In the genomic region with DNA sequence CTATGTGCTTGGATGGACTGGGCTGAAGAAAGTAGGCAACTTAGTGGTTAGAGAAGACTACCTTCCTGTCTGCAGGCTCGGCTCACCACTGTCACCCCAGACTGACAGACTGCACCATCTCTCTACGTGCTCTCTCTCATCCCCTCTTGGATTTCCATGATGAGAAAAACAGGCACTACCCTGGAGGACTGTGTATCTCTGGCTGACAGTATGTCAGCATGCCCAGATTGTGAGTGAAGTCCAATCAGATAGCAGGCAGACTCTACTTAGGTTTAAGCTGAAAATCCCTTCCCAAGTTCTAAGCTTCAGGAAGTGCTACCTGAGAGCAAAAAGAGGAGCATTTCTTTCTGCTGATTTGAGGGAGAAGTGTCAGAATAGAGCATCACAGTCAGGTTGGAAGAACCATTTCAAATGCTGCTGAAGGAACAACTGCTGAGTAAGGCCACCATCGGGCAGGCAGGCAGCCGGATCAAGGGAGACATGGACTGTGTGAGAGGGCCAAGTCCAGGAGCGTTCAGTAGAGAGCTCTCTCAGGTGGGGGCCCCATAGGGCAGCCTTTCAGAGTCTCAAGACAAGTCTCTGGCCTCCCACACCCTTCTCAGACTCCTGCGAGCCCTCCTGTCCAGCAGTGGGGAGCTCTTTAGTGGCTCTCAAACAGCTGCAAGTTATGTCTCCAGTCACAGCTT, we compare ENCODE assay signal across 19 mouse cellular contexts. TPM values are rescaled to one million over a fixed set of nuclear protein-coding genes. Genes with fewer than 3 reads are reported as not detected.
DNase-seq lines count a peak whose midpoint lies in the region; ATAC-seq and TF ChIP-seq lines count a peak whose summit lies in the region.
"Had no signal": no experiment of that assay in that cellular context is flagged by ENCODE, and none has a peak within 500 bp of the region (broad histone marks: within the 10 kb centered on the region; RNA-seq: fewer than 3 reads in every experiment).

No protein-coding gene starts in this region.

- H3K9me3 ChIP-seq in hindbrain, embryonic 13.5 days: no peaks in the 10 kb centered on the region
- H3K9me3 ChIP-seq in hindbrain, postnatal 0 days (ENCODE audit: low read length): no peaks in the 10 kb centered on the region
- H3K9me3 ChIP-seq in midbrain, embryonic 14.5 days (ENCODE audit: control insufficient read depth, low read length): no peaks in the 10 kb centered on the region
- H3K9me3 ChIP-seq in midbrain, embryonic 10.5 days (replicated peaks): no peaks in the 10 kb centered on the region
- H3K9me3 ChIP-seq: embryonic facial prominence, embryonic 15.5 days; forebrain, embryonic 15.5 days; G1E; limb, embryonic 13.5 days; liver, embryonic 15.5 days; neural tube, embryonic 12.5 days had no signal

- no peaks in the 10 kb centered on the region for H3K27me3 ChIP-seq in hindbrain, embryonic 13.5 days
- H3K27me3 ChIP-seq in hindbrain, postnatal 0 days (ENCODE audit: insufficient read depth, low read length): no peaks in the 10 kb centered on the region
- H3K27me3 ChIP-seq in midbrain, embryonic 14.5 days (ENCODE audit: control insufficient read depth, insufficient read depth, low read length): no peaks in the 10 kb centered on the region
- no peaks in the 10 kb centered on the region for H3K27me3 ChIP-seq in midbrain, embryonic 10.5 days (ENCODE audit: low read depth, poor library complexity, severe bottlenecking)
- H3K27me3 ChIP-seq: embryonic facial prominence, embryonic 15.5 days; forebrain, embryonic 15.5 days; limb, embryonic 13.5 days; liver, embryonic 15.5 days; neural tube, embryonic 12.5 days had no signal

- H3K4me2 ChIP-seq in hindbrain, embryonic 13.5 days: no peak overlapping the region
- H3K4me2 ChIP-seq in hindbrain, postnatal 0 days (ENCODE audit: low read depth, low read length): no peak overlapping the region
- H3K4me2 ChIP-seq in midbrain, embryonic 14.5 days (ENCODE audit: low read length): no peak overlapping the region
- H3K4me2 ChIP-seq: embryonic facial prominence, embryonic 15.5 days; forebrain, embryonic 15.5 days; limb, embryonic 13.5 days; liver, embryonic 15.5 days; neural tube, embryonic 12.5 days had no signal

- H3K4me3 ChIP-seq in hindbrain, embryonic 13.5 days: no peak overlapping the region
- H3K4me3 ChIP-seq in hindbrain, postnatal 0 days (ENCODE audit: low read length): no peak overlapping the region
- H3K4me3 ChIP-seq in midbrain, embryonic 14.5 days (replicated peaks; ENCODE audit: low read depth, low read length): no peak overlapping the region
- no peak overlapping the region for H3K4me3 ChIP-seq in midbrain, embryonic 10.5 days
- H3K4me3 ChIP-seq: embryonic facial prominence, embryonic 15.5 days; forebrain, embryonic 15.5 days; heart, adult 2 months; limb, embryonic 13.5 days; liver, embryonic 15.5 days; neural tube, embryonic 12.5 days had no signal

- TF ChIP-seq CTCF in hindbrain, postnatal 0 days (IDR thresholded peaks at IDR 0.05; ENCODE audit: low read depth): no peak

- H3K36me3 ChIP-seq in hindbrain, embryonic 13.5 days: peaks cover 11% of the 10 kb centered on the region; the same call in 1 of the 2 replicates
- no peaks in the 10 kb centered on the region for H3K36me3 ChIP-seq in hindbrain, postnatal 0 days (ENCODE audit: insufficient read depth, low read length)
- H3K36me3 ChIP-seq in midbrain, embryonic 14.5 days (ENCODE audit: control insufficient read depth, insufficient read depth, low read length): peaks cover 10% of the 10 kb centered on the region; the same call in 1 of the 2 replicates
- no peaks in the 10 kb centered on the region for H3K36me3 ChIP-seq in midbrain, embryonic 10.5 days
- H3K36me3 ChIP-seq: forebrain, embryonic 15.5 days had no signal

- peak overlapping the region; percentile 71 for H3K27ac ChIP-seq in hindbrain, embryonic 13.5 days
- H3K27ac ChIP-seq in hindbrain, postnatal 0 days: no peak overlapping the region; the same call in 1 of the 2 replicates
- H3K27ac ChIP-seq in midbrain, embryonic 14.5 days (replicated peaks; ENCODE audit: low read depth, low read length): peak overlapping the region; percentile 80
- no peak overlapping the region; the same call in 1 of the 2 replicates for H3K27ac ChIP-seq in midbrain, embryonic 10.5 days (replicated peaks)
- H3K27ac ChIP-seq: embryonic facial prominence, embryonic 15.5 days; heart, adult 2 months; limb, embryonic 13.5 days; liver, embryonic 15.5 days; neural tube, embryonic 12.5 days had no signal

- no peak for DNase-seq in hindbrain, postnatal 0 days (ENCODE audit: low spot score)
- no peak for DNase-seq in midbrain, embryonic 14.5 days
- DNase-seq in midbrain, embryonic 10.5 days (ENCODE audit: low spot score): no peak
- peak; percentile 54 to 69 for DNase-seq in kidney, postnatal 25 days
- no peak for DNase-seq in lung, postnatal 36 days
- no peak for DNase-seq in left cerebral cortex, postnatal 10 days (ENCODE audit: extremely low spot score in 1 of 2, low spot score in 2 of 2)
- DNase-seq: adrenal gland, adult 2 months; cerebellum, adult 11-12 months; heart, adult 2 months; heart, postnatal 10 days; lung, postnatal 10 days; thymus, adult 2 months had no signal

- ATAC-seq in hindbrain, embryonic 13.5 days (ENCODE audit: low FRiP score): no peak
- ATAC-seq in hindbrain, postnatal 0 days: no peak
- no peak for ATAC-seq in midbrain, embryonic 14.5 days (ENCODE audit: low FRiP score, low TSS enrichment)
- ATAC-seq: forebrain, embryonic 15.5 days had no signal

- WGBS in hindbrain, embryonic 13.5 days: 86% methylated on average over 6 of the region's 6 CpGs
- WGBS in hindbrain, postnatal 0 days: 73% methylated on average over 6 of the region's 6 CpGs
- WGBS in midbrain, embryonic 14.5 days: 79% methylated on average over 6 of the region's 6 CpGs
- WGBS in midbrain, embryonic 10.5 days: 83% methylated on average over 6 of the region's 6 CpGs

- peaks cover 36% of the 10 kb centered on the region for H3K4me1 ChIP-seq in hindbrain, embryonic 13.5 days (replicated peaks)
- 0 out of 2 replicates have a peak, but pooled peaks cover 3% of the 10 kb centered on the region for H3K4me1 ChIP-seq in hindbrain, postnatal 0 days (ENCODE audit: insufficient read depth, low read length)
- H3K4me1 ChIP-seq in midbrain, embryonic 14.5 days (ENCODE audit: control insufficient read depth, insufficient read depth, low read length): peaks cover 18% of the 10 kb centered on the region
- peaks cover 24% of the 10 kb centered on the region for H3K4me1 ChIP-seq in midbrain, embryonic 10.5 days

- no peak overlapping the region for H3K9ac ChIP-seq in hindbrain, embryonic 13.5 days
- no peak overlapping the region for H3K9ac ChIP-seq in hindbrain, postnatal 0 days (replicated peaks; ENCODE audit: low read length)
- H3K9ac ChIP-seq in midbrain, embryonic 14.5 days (replicated peaks; ENCODE audit: low read length): no peak overlapping the region
- H3K9ac ChIP-seq: embryonic facial prominence, embryonic 15.5 days; forebrain, embryonic 15.5 days; limb, embryonic 13.5 days; liver, embryonic 15.5 days; neural tube, embryonic 12.5 days had no signal

- intact Hi-C loops in left cerebral cortex, postnatal 10 days (cut with DNase I): no loop called here

RNA-seq across cellular contexts. Expression of a gene that starts 54.2 kb away (rescaled TPM):
- 38.2 and 43.9 TPM in 2 replicates for polyA plus RNA-seq in hindbrain, embryonic 13.5 days (2015; fragmentation: Nextera tagmentation; extraction: Ambion mirVana)
- 163 and 169 TPM in 2 replicates for total RNA-seq in hindbrain, postnatal 0 days (2014; rRNA removed)
- polyA plus RNA-seq in hindbrain, postnatal 0 days (2015; fragmentation: Nextera tagmentation; extraction: Ambion mirVana): 50.6 and 59.5 TPM in 2 replicates
- 34.5 and 35.2 TPM in 2 replicates for polyA plus RNA-seq in midbrain, embryonic 14.5 days (2014; fragmentation: Nextera tagmentation; extraction: Ambion mirVana)
- 47.0 and 51.0 TPM in 2 replicates for polyA plus RNA-seq in midbrain, embryonic 10.5 days (2016; fragmentation: Nextera tagmentation; extraction: Ambion mirVana)
- 10 to 100 TPM; 41.5 to 43.0 TPM for total RNA-seq in left cerebral cortex, postnatal 10 days (2021)

Comparison
In these comparisons a context has a peak if more than half of its experiments do, and no peak if none do; other contexts are left out.
1. H3K27ac ChIP-seq: peak in hindbrain, embryonic 13.5 days (single experiment) and midbrain, embryonic 14.5 days (single experiment); none in hindbrain, postnatal 0 days (single experiment) and midbrain, embryonic 10.5 days (single experiment).
2. DNase-seq: peak in kidney, postnatal 25 days (2 of 2); none in hindbrain, postnatal 0 days (single experiment), midbrain, embryonic 14.5 days (single experiment), midbrain, embryonic 10.5 days (single experiment), lung, postnatal 36 days (single experiment) and left cerebral cortex, postnatal 10 days (0 of 2).